Mouse (Mus musculus): ENCODE data around the gene 4930447C04Rik.

The 4930447C04Rik gene

GRCm38 (mm10) chr12:72943574-72944110, 3.1 kb upstream of the 4930447C04Rik start:
- DNase-seq (ENCODE audit: low spot score) = peak; percentile 45

- DNase-seq (ENCODE audit: low spot score) = no peak
These were observed 1.6 kb upstream of the 4930447C04Rik start for GRCm38 (mm10) chr12:72942171-72942570.

GRCm38 (mm10) chr12:72941398-72942051, 951 bp upstream of the 4930447C04Rik start:
- DNase-seq (ENCODE audit: low spot score) = peak; percentile 54

GRCm38 (mm10) chr12:72940822-72941397, 336 bp upstream of the 4930447C04Rik start:
- no peak for DNase-seq (ENCODE audit: low spot score)

GRCm38 (mm10) chr12:72939616-72940015, 958 bp downstream of the 4930447C04Rik start, which contains the start of gene Six6:
Six6 (plus strand) TSS chr12:72939892.
- peak; percentile 96 for DNase-seq (ENCODE audit: low spot score)

- DNase-seq (ENCODE audit: low spot score) = peak; percentile 72
These were observed 1.7 kb downstream of the 4930447C04Rik start for GRCm38 (mm10) chr12:72938600-72939490.

GRCm38 (mm10) chr12:72938176-72938575, 2.4 kb downstream of the 4930447C04Rik start:
- peak; percentile 84 for DNase-seq (ENCODE audit: low spot score)

- DNase-seq (ENCODE audit: low spot score) = no peak
These were observed 2.9 kb downstream of the 4930447C04Rik start for GRCm38 (mm10) chr12:72937537-72938120.

- DNase-seq (ENCODE audit: low spot score) = no peak
These were observed 3.8 kb downstream of the 4930447C04Rik start for GRCm38 (mm10) chr12:72936751-72937150.

GRCm38 (mm10) chr12:72917159-72917993, 23.2 kb downstream of the 4930447C04Rik start:
- peak; percentile 42 for DNase-seq (ENCODE audit: low spot score)

GRCm38 (mm10) chr12:72854377-72855032, 86.1 kb downstream of the 4930447C04Rik start:
- DNase-seq (ENCODE audit: low spot score) = peak; percentile 88

- DNase-seq (ENCODE audit: low spot score) = peak; percentile 50
These were observed 87.0 kb downstream of the 4930447C04Rik start for GRCm38 (mm10) chr12:72853406-72854076.

GRCm38 (mm10) chr12:72852264-72852663, 88.3 kb downstream of the 4930447C04Rik start:
- DNase-seq (ENCODE audit: low spot score) = peak; percentile 81

- DNase-seq (ENCODE audit: low spot score) = no peak
These were observed 90.4 kb downstream of the 4930447C04Rik start for GRCm38 (mm10) chr12:72850146-72850545.

- DNase-seq (ENCODE audit: low spot score) = peak; percentile 93
These were observed 92.8 kb downstream of the 4930447C04Rik start for GRCm38 (mm10) chr12:72847725-72848124.

- no peak for DNase-seq (ENCODE audit: low spot score)
These were observed 94.6 kb downstream of the 4930447C04Rik start for GRCm38 (mm10) chr12:72845946-72846345.

- peak; percentile 82 for DNase-seq (ENCODE audit: low spot score)
These were observed 96.5 kb downstream of the 4930447C04Rik start for GRCm38 (mm10) chr12:72843973-72844620.

GRCm38 (mm10) chr12:72843555-72843954, 97.0 kb downstream of the 4930447C04Rik start:
- DNase-seq (ENCODE audit: low spot score) = no peak

GRCm38 (mm10) chr12:72843135-72843534, 97.4 kb downstream of the 4930447C04Rik start:
- DNase-seq (ENCODE audit: low spot score) = no peak
